Mouse (Mus musculus): ENCODE results near the gene Tmem158.

DNA sequence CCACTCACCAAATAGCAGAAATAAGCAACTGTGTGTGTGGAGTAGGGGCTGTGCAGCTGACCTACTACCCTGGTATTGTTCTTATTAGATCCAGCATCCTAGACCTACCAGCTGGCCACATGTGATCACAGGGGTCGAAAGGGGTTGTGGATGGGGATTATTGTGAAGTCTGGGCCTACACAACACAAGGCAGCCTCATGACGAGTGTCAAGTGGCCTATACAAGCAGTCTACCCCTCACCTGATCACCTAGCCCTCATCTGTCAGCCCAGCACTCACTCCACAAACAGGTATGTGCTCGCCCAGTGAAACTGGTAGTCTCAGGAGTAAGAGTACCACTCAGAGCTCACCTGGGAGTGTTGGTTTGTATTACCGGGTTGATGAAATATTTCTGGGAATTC lies 15.4 kb downstream of the Tmem158 start:
- TF ChIP-seq CTCF (IDR thresholded peaks at IDR 0.05; ENCODE audit: borderline replicate concordance, insufficient read depth, low read length) (no peak), POLR2A (IDR thresholded peaks at IDR 0.05; ENCODE audit: low read depth, low read length) (no peak)
